Comparison of ENCODE assay signal across 10 mouse cellular contexts in the genomic region with DNA sequence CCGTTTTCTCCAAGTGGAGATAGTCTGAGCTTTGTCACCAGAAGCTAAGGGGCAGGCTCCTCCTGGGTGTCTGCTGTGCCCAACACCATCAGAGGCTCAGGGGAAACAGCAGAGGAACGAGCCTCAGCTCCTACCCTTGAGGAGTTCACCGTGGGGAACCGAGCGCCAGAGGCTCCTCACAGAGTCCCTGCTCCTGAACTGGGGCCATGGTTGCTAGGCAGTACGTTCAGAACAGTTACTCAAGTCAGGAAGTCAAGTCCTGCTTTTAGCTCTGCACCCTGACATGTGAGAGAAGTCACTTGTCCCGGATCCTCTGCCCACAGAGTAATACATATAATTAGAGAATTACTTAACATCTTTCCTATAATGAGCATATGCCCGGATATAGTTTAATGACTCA. TPM values are rescaled to one million over a fixed set of nuclear protein-coding genes. Genes with fewer than 3 reads are reported as not detected.
DNase-seq lines count a peak whose midpoint lies in the region; ATAC-seq and TF ChIP-seq lines count a peak whose summit lies in the region.
"Had no signal": no experiment of that assay in that cellular context is flagged by ENCODE, and none has a peak within 500 bp of the region (broad histone marks: within the 10 kb centered on the region; RNA-seq: fewer than 3 reads in every experiment).

No protein-coding gene starts in this region.

- H3K4me2 ChIP-seq in limb, embryonic 11.5 days (ENCODE audit: low read depth, severe bottlenecking): no peak overlapping the region
- no peak overlapping the region for H3K4me2 ChIP-seq in stomach, postnatal 0 days (replicated peaks; ENCODE audit: low read depth)

- no peak overlapping the region for H3K4me3 ChIP-seq in limb, embryonic 11.5 days (ENCODE audit: low read depth, low read length)
- no peak overlapping the region for H3K4me3 ChIP-seq in stomach, postnatal 0 days (ENCODE audit: low read depth, low read length)
- H3K4me3 ChIP-seq: megakaryocyte, embryonic 14.5 days had no signal

- TF ChIP-seq EP300 in stomach, postnatal 0 days (optimal IDR thresholded peaks at IDR 0.05): no peak

- peak; percentile 19 to 26 for DNase-seq in urinary bladder, postnatal 36 days (ENCODE audit: low spot score in 2 of 2)
- DNase-seq in urinary bladder, adult 18-20 months (ENCODE audit: low spot score in 2 of 2): no peak
- peak; percentile 32 to 44 for DNase-seq in gastrocnemius, postnatal 36 days
- no peak for DNase-seq in limb, embryonic 11.5 days (ENCODE audit: low spot score)
- DNase-seq in stomach, postnatal 0 days (ENCODE audit: low spot score): no peak
- DNase-seq in B cell, adult 2 months: no peak
- DNase-seq in right cerebral cortex, postnatal 4 days: no peak
- DNase-seq in cerebellum, postnatal 4 days (ENCODE audit: low spot score in 2 of 2): no peak
- DNase-seq: kidney, postnatal 10 days had no signal

- WGBS in limb, embryonic 11.5 days: 15% methylated on average over 8 of the region's 8 CpGs
- WGBS in stomach, postnatal 0 days: 22% methylated on average over 8 of the region's 8 CpGs

- TF ChIP-seq CTCF in stomach, postnatal 0 days (IDR thresholded peaks at IDR 0.05; ENCODE audit: low read depth): no peak

- no peak overlapping the region for H3K9ac ChIP-seq in limb, embryonic 11.5 days (ENCODE audit: low read length)
- no peak overlapping the region for H3K9ac ChIP-seq in stomach, postnatal 0 days (ENCODE audit: low read length)

- no peaks in the 10 kb centered on the region for H3K36me3 ChIP-seq in limb, embryonic 11.5 days (ENCODE audit: control insufficient read depth, insufficient read depth, low read length)
- no peaks in the 10 kb centered on the region for H3K36me3 ChIP-seq in stomach, postnatal 0 days (ENCODE audit: control insufficient read depth, insufficient read depth, low read length)

- 0 out of 2 replicates have a peak, but pooled peaks have one; percentile 35 for ATAC-seq in limb, embryonic 11.5 days (ENCODE audit: insufficient number of reproducible peaks, low FRiP score, low TSS enrichment, low read depth)
- ATAC-seq in stomach, postnatal 0 days (ENCODE audit: low FRiP score, low TSS enrichment): 0 out of 2 replicates have a peak, but pooled peaks have one; percentile 29

- H3K4me1 ChIP-seq in limb, embryonic 11.5 days (ENCODE audit: control insufficient read depth, insufficient read depth, low read length): peaks cover 17% of the 10 kb centered on the region
- no peaks in the 10 kb centered on the region for H3K4me1 ChIP-seq in stomach, postnatal 0 days (replicated peaks; ENCODE audit: control insufficient read depth, insufficient read depth)

- no peaks in the 10 kb centered on the region for H3K9me3 ChIP-seq in limb, embryonic 11.5 days (ENCODE audit: control insufficient read depth, low read length)
- H3K9me3 ChIP-seq in stomach, postnatal 0 days (ENCODE audit: control insufficient read depth, low read length): no peaks in the 10 kb centered on the region
- H3K9me3 ChIP-seq: megakaryocyte, embryonic 14.5 days had no signal

- no peaks in the 10 kb centered on the region for H3K27me3 ChIP-seq in limb, embryonic 11.5 days (ENCODE audit: control insufficient read depth, insufficient read depth, low read length)
- no peaks in the 10 kb centered on the region for H3K27me3 ChIP-seq in stomach, postnatal 0 days (ENCODE audit: control insufficient read depth, insufficient read depth, low read length)

- intact Hi-C loops in gastrocnemius, postnatal 36 days (cut with DNase I): no loop called here

- H3K27ac ChIP-seq in limb, embryonic 11.5 days (replicated peaks; ENCODE audit: low read depth, low read length): peak overlapping the region; percentile 66; the same call in 1 of the 2 replicates
- 0 out of 2 replicates have a peak overlapping the region, but pooled peaks have one; percentile 25 for H3K27ac ChIP-seq in stomach, postnatal 0 days (replicated peaks)

RNA-seq across cellular contexts. Expression of gene Fzd7, which starts 23.3 kb away (rescaled TPM):
- 10 to 100 TPM; 27.9 to 41.0 TPM for total RNA-seq in gastrocnemius, postnatal 36 days (2021)
- 15.3 and 19.7 TPM in 2 replicates for polyA plus RNA-seq in limb, embryonic 11.5 days (2014; fragmentation: Nextera tagmentation; extraction: Ambion mirVana)
- polyA plus RNA-seq in stomach, postnatal 0 days (2015; fragmentation: Nextera tagmentation; extraction: Ambion mirVana): 3.9 and 4.5 TPM in 2 replicates

RNA-seq across cellular contexts. Expression of gene Gm973, which starts 57.2 kb away (rescaled TPM):
- total RNA-seq in gastrocnemius, postnatal 36 days (2021): under 1 TPM in 1 of 2 experiments, not detected in 1; 0.25 TPM
- polyA plus RNA-seq in limb, embryonic 11.5 days (2014; fragmentation: Nextera tagmentation; extraction: Ambion mirVana): 0.51 and 0.55 TPM in 2 replicates
- polyA plus RNA-seq in stomach, postnatal 0 days (2015; fragmentation: Nextera tagmentation; extraction: Ambion mirVana): 0.51 and 1.2 TPM in 2 replicates

Comparison
In these comparisons a context has a peak if more than half of its experiments do, and no peak if none do; other contexts are left out.
1. DNase-seq: peak in urinary bladder, postnatal 36 days (2 of 2) and gastrocnemius, postnatal 36 days (2 of 2); none in urinary bladder, adult 18-20 months (0 of 2), limb, embryonic 11.5 days (single experiment), stomach, postnatal 0 days (single experiment), B cell, adult 2 months (0 of 2), right cerebral cortex, postnatal 4 days (single experiment) and cerebellum, postnatal 4 days (0 of 2).